Comparison of ENCODE assay signal across 9 mouse cellular contexts in genomic region chr1:179136461-179137144, GRCm38 (mm10).
DNase-seq lines count a peak whose midpoint lies in the region; ATAC-seq and TF ChIP-seq lines count a peak whose summit lies in the region.
"Had no signal": no experiment of that assay in that cellular context is flagged by ENCODE, and none has a peak within 500 bp of the region (broad histone marks: within the 10 kb centered on the region; RNA-seq: fewer than 3 reads in every experiment).

No protein-coding gene starts in this region.

- no peak overlapping the region for H3K27ac ChIP-seq in thymus, adult 2 months (ENCODE audit: control insufficient read depth, insufficient read depth, low read length)
- peak overlapping the region; percentile 61 for H3K27ac ChIP-seq in heart, embryonic 13.5 days (replicated peaks)
- H3K27ac ChIP-seq in kidney, postnatal 0 days = no peak overlapping the region

- H3K9ac ChIP-seq in heart, embryonic 13.5 days = peak overlapping the region; percentile 3; the same call in 1 of the 2 replicates
- H3K9ac ChIP-seq in kidney, postnatal 0 days (ENCODE audit: low read depth, low read length) = no peak overlapping the region

- H3K4me3 ChIP-seq in thymus, adult 2 months (ENCODE audit: control insufficient read depth, insufficient read depth, low read length) = no peak overlapping the region
- H3K4me3 ChIP-seq in heart, embryonic 13.5 days = peak overlapping the region; percentile 16; the same call in 1 of the 2 replicates
- no peak overlapping the region for H3K4me3 ChIP-seq in kidney, postnatal 0 days (replicated peaks; ENCODE audit: low read depth, low read length)
- H3K4me3 ChIP-seq: megakaryocyte, embryonic 14.5 days had no signal

- H3K4me2 ChIP-seq in heart, embryonic 13.5 days = peak overlapping the region; percentile 51
- H3K4me2 ChIP-seq in kidney, postnatal 0 days (ENCODE audit: low read length) = 0 out of 2 replicates have a peak overlapping the region, but pooled peaks have one; percentile 0

- no peaks in the 10 kb centered on the region for H3K27me3 ChIP-seq in thymus, adult 2 months (ENCODE audit: control insufficient read depth, insufficient read depth, low read length)
- H3K27me3 ChIP-seq in heart, embryonic 13.5 days (replicated peaks) = no peaks in the 10 kb centered on the region
- H3K27me3 ChIP-seq in kidney, postnatal 0 days (ENCODE audit: insufficient read depth, low read length) = no peaks in the 10 kb centered on the region
- H3K27me3 ChIP-seq: megakaryocyte, embryonic 14.5 days had no signal

- H3K4me1 ChIP-seq in thymus, adult 2 months (replicated peaks; ENCODE audit: control insufficient read depth, insufficient read depth, low read length) = peaks cover 6% of the 10 kb centered on the region
- H3K4me1 ChIP-seq in heart, embryonic 13.5 days = peaks cover 19% of the 10 kb centered on the region
- H3K4me1 ChIP-seq in kidney, postnatal 0 days (replicated peaks; ENCODE audit: insufficient read depth, low read length) = 0 out of 2 replicates have a peak, but pooled peaks cover 8% of the 10 kb centered on the region

- WGBS in thymus, adult 2 months = 88% methylated on average over 14 of the region's 14 CpGs
- WGBS in heart, embryonic 13.5 days = 30% methylated on average over 14 of the region's 14 CpGs
- 40% methylated on average over 14 of the region's 14 CpGs for WGBS in kidney, postnatal 0 days

- DNase-seq in thymus, adult 2 months = no peak
- no peak for DNase-seq in thymus, postnatal 0 days (ENCODE audit: low spot score)
- peak; percentile 83 for DNase-seq in cerebellum, adult 9-11 months
- DNase-seq in kidney, postnatal 0 days (ENCODE audit: low spot score) = peak; percentile 71
- peak; percentile 50 for DNase-seq in ovary, adult 18-20 months (ENCODE audit: low spot score)

- no peak for TF ChIP-seq POLR2A in thymus, adult 2 months (IDR thresholded peaks at IDR 0.05; ENCODE audit: control insufficient read depth, extremely low read depth, insufficient read depth, low read length, poor library complexity)

- peaks cover 10% of the 10 kb centered on the region for H3K9me3 ChIP-seq in heart, embryonic 13.5 days
- H3K9me3 ChIP-seq in kidney, postnatal 0 days (replicated peaks; ENCODE audit: low read length) = peaks cover 7% of the 10 kb centered on the region

- H3K36me3 ChIP-seq in thymus, adult 2 months (ENCODE audit: control insufficient read depth, insufficient read depth, low read length) = no peaks in the 10 kb centered on the region
- H3K36me3 ChIP-seq in heart, embryonic 13.5 days = peaks cover 9% of the 10 kb centered on the region; the same call in 1 of the 2 replicates
- no peaks in the 10 kb centered on the region for H3K36me3 ChIP-seq in kidney, postnatal 0 days (ENCODE audit: insufficient read depth, low read length)

- 0 out of 2 replicates have a peak, but pooled peaks have one; percentile 20 for TF ChIP-seq CTCF in thymus, adult 2 months (IDR thresholded peaks at IDR 0.05; ENCODE audit: borderline replicate concordance, control insufficient read depth, extremely low read depth, insufficient read depth, low read length, poor library complexity)
- no peak for TF ChIP-seq CTCF in kidney, postnatal 0 days (IDR thresholded peaks at IDR 0.05; ENCODE audit: low read depth)

- ATAC-seq in heart, embryonic 13.5 days (ENCODE audit: extremely low read depth, insufficient number of reproducible peaks, low FRiP score, low TSS enrichment) = no peak
- peak; percentile 40; the same call in 1 of the 2 replicates for ATAC-seq in kidney, postnatal 0 days (replicated peaks; ENCODE audit: low FRiP score, low read depth)
- ATAC-seq in erythroblast, adult 5-6 weeks (replicated peaks; ENCODE audit: low FRiP score, poor library complexity, severe bottlenecking) = no peak; the same call in 1 of the 2 replicates
- no peak for ATAC-seq in megakaryocyte, adult 5-6 weeks (ENCODE audit: poor library complexity, severe bottlenecking)

Comparison
In these comparisons a context has a peak if more than half of its experiments do, and no peak if none do; other contexts are left out.
1. DNase-seq: peak in cerebellum, adult 9-11 months (single experiment), kidney, postnatal 0 days (single experiment) and ovary, adult 18-20 months (single experiment); none in thymus, adult 2 months (single experiment) and thymus, postnatal 0 days (single experiment).